ENCODE assay signal across 20 mouse cellular contexts in genomic region chr9:29960236-29960635, GRCm38 (mm10). TPM values are rescaled to one million over a fixed set of nuclear protein-coding genes. Genes with fewer than 3 reads are reported as not detected.
DNase-seq lines count a peak whose midpoint lies in the region; ATAC-seq and TF ChIP-seq lines count a peak whose summit lies in the region.
"Had no signal": no experiment of that assay in that cellular context is flagged by ENCODE, and none has a peak within 500 bp of the region (broad histone marks: within the 10 kb centered on the region; RNA-seq: fewer than 3 reads in every experiment).

No protein-coding gene starts in this region.

- 25% methylated on average over 3 of the region's 3 CpGs for WGBS in hindbrain, embryonic 13.5 days
- WGBS in hindbrain, embryonic 10.5 days, result 39% methylated on average over 3 of the region's 3 CpGs
- WGBS in forebrain, embryonic 13.5 days, result 22% methylated on average over 3 of the region's 3 CpGs
- 31% methylated on average over 3 of the region's 3 CpGs for WGBS in hindbrain, postnatal 0 days
- 21% methylated on average over 3 of the region's 3 CpGs for WGBS in neural tube, embryonic 14.5 days

- H3K27ac ChIP-seq in hindbrain, embryonic 13.5 days, result peak overlapping the region; percentile 35; the same call in 1 of the 2 replicates
- no peak overlapping the region for H3K27ac ChIP-seq in hindbrain, embryonic 10.5 days
- H3K27ac ChIP-seq in forebrain, embryonic 13.5 days, result 0 out of 2 replicates have a peak overlapping the region, but pooled peaks have one; percentile 3
- no peak overlapping the region for H3K27ac ChIP-seq in hindbrain, postnatal 0 days
- H3K27ac ChIP-seq in neural tube, embryonic 14.5 days (ENCODE audit: low read depth, low read length), result peak overlapping the region; percentile 16; the same call in 1 of the 2 replicates
- H3K27ac ChIP-seq: embryonic facial prominence, embryonic 13.5 days; gastrocnemius, adult 2 months; liver, embryonic 15.5 days had no signal

- no peak for DNase-seq in hindbrain, embryonic 10.5 days (ENCODE audit: low spot score)
- DNase-seq in hindbrain, postnatal 0 days (ENCODE audit: low spot score), result peak; percentile 30
- DNase-seq in ovary, postnatal 14 days (ENCODE audit: low spot score), result no peak
- no peak for DNase-seq in cerebellum, adult 11 months
- DNase-seq: adrenal gland, postnatal 10 days; cerebellum, adult 2 months; gastrocnemius, adult 2 months; heart, postnatal 4 days; kidney, postnatal 10 days; layer of hippocampus, adult 9-11 months; lung, postnatal 10 days; thymus, postnatal 25 days had no signal

- no peak for ATAC-seq in hindbrain, embryonic 13.5 days (ENCODE audit: low FRiP score)
- no peak for ATAC-seq in forebrain, embryonic 13.5 days
- ATAC-seq in hindbrain, postnatal 0 days, result no peak
- no peak for ATAC-seq in neural tube, embryonic 14.5 days (ENCODE audit: low read depth)
- ATAC-seq: intestine, postnatal 0 days had no signal

- TF ChIP-seq CTCF in hindbrain, postnatal 0 days (IDR thresholded peaks at IDR 0.05; ENCODE audit: low read depth), result no peak

- peaks cover 9% of the 10 kb centered on the region; the same call in 1 of the 2 replicates for H3K27me3 ChIP-seq in hindbrain, embryonic 13.5 days
- H3K27me3 ChIP-seq in hindbrain, embryonic 10.5 days (ENCODE audit: insufficient read depth, poor library complexity, severe bottlenecking), result peaks cover 34% of the 10 kb centered on the region
- H3K27me3 ChIP-seq in forebrain, embryonic 13.5 days, result peaks cover 9% of the 10 kb centered on the region; the same call in 1 of the 2 replicates
- H3K27me3 ChIP-seq in hindbrain, postnatal 0 days (ENCODE audit: insufficient read depth, low read length), result no peaks in the 10 kb centered on the region
- H3K27me3 ChIP-seq in neural tube, embryonic 14.5 days (ENCODE audit: control insufficient read depth, insufficient read depth, low read length), result no peaks in the 10 kb centered on the region

- H3K36me3 ChIP-seq in hindbrain, embryonic 13.5 days, result no peaks in the 10 kb centered on the region
- H3K36me3 ChIP-seq in hindbrain, embryonic 10.5 days, result no peaks in the 10 kb centered on the region
- no peaks in the 10 kb centered on the region for H3K36me3 ChIP-seq in forebrain, embryonic 13.5 days (ENCODE audit: poor library complexity, severe bottlenecking)
- no peaks in the 10 kb centered on the region for H3K36me3 ChIP-seq in hindbrain, postnatal 0 days (ENCODE audit: insufficient read depth, low read length)
- H3K36me3 ChIP-seq in neural tube, embryonic 14.5 days (ENCODE audit: control insufficient read depth, insufficient read depth, low read length), result no peaks in the 10 kb centered on the region
- H3K36me3 ChIP-seq: embryonic facial prominence, embryonic 13.5 days; liver, embryonic 15.5 days had no signal

- peaks cover 47% of the 10 kb centered on the region for H3K4me1 ChIP-seq in hindbrain, embryonic 13.5 days (replicated peaks)
- peaks cover 24% of the 10 kb centered on the region for H3K4me1 ChIP-seq in hindbrain, embryonic 10.5 days (replicated peaks)
- peaks cover 28% of the 10 kb centered on the region for H3K4me1 ChIP-seq in forebrain, embryonic 13.5 days
- peaks cover 25% of the 10 kb centered on the region for H3K4me1 ChIP-seq in hindbrain, postnatal 0 days (ENCODE audit: insufficient read depth, low read length)
- peaks cover 24% of the 10 kb centered on the region; the same call in 1 of the 2 replicates for H3K4me1 ChIP-seq in neural tube, embryonic 14.5 days (ENCODE audit: control insufficient read depth, insufficient read depth, low read length)
- H3K4me1 ChIP-seq: liver, embryonic 15.5 days; megakaryocyte, embryonic 14.5 days had no signal

- peak overlapping the region; percentile 79 for H3K4me2 ChIP-seq in hindbrain, embryonic 13.5 days
- peak overlapping the region; percentile 75 for H3K4me2 ChIP-seq in forebrain, embryonic 13.5 days
- peak overlapping the region; percentile 62 for H3K4me2 ChIP-seq in hindbrain, postnatal 0 days (ENCODE audit: low read depth, low read length)
- H3K4me2 ChIP-seq in neural tube, embryonic 14.5 days (ENCODE audit: low read depth, low read length), result peak overlapping the region; percentile 79
- H3K4me2 ChIP-seq: embryonic facial prominence, embryonic 13.5 days; liver, embryonic 15.5 days had no signal

- no peaks in the 10 kb centered on the region for H3K9me3 ChIP-seq in hindbrain, embryonic 13.5 days
- no peaks in the 10 kb centered on the region for H3K9me3 ChIP-seq in hindbrain, embryonic 10.5 days
- no peaks in the 10 kb centered on the region for H3K9me3 ChIP-seq in forebrain, embryonic 13.5 days (replicated peaks)
- no peaks in the 10 kb centered on the region for H3K9me3 ChIP-seq in hindbrain, postnatal 0 days (ENCODE audit: low read length)
- H3K9me3 ChIP-seq in neural tube, embryonic 14.5 days (ENCODE audit: control insufficient read depth, low read length), result no peaks in the 10 kb centered on the region
- H3K9me3 ChIP-seq: embryonic facial prominence, embryonic 13.5 days; liver, embryonic 15.5 days had no signal

- H3K9ac ChIP-seq in hindbrain, embryonic 13.5 days, result peak overlapping the region; percentile 43; the same call in 1 of the 2 replicates
- no peak overlapping the region for H3K9ac ChIP-seq in forebrain, embryonic 13.5 days
- H3K9ac ChIP-seq in hindbrain, postnatal 0 days (replicated peaks; ENCODE audit: low read length), result 0 out of 2 replicates have a peak overlapping the region, but pooled peaks have one; percentile 28
- H3K9ac ChIP-seq in neural tube, embryonic 14.5 days (replicated peaks; ENCODE audit: low read depth, low read length), result 0 out of 2 replicates have a peak overlapping the region, but pooled peaks have one; percentile 32
- H3K9ac ChIP-seq: embryonic facial prominence, embryonic 13.5 days; liver, embryonic 15.5 days had no signal

- peak overlapping the region; percentile 50 for H3K4me3 ChIP-seq in hindbrain, embryonic 13.5 days
- no peak overlapping the region for H3K4me3 ChIP-seq in hindbrain, embryonic 10.5 days
- H3K4me3 ChIP-seq in forebrain, embryonic 13.5 days, result no peak overlapping the region
- peak overlapping the region; percentile 56 for H3K4me3 ChIP-seq in hindbrain, postnatal 0 days (ENCODE audit: low read length)
- peak overlapping the region; percentile 44; the same call in 1 of the 2 replicates for H3K4me3 ChIP-seq in neural tube, embryonic 14.5 days (ENCODE audit: low read depth, low read length)
- H3K4me3 ChIP-seq: embryonic facial prominence, embryonic 13.5 days; gastrocnemius, adult 2 months; liver, embryonic 15.5 days; megakaryocyte, embryonic 14.5 days had no signal

RNA-seq across cellular contexts. Expression of gene Ntm, which starts 2.7 kb away (rescaled TPM):
- 156 and 167 TPM in 2 replicates for polyA plus RNA-seq in hindbrain, embryonic 13.5 days (2015; fragmentation: Nextera tagmentation; extraction: Ambion mirVana)
- polyA plus RNA-seq in hindbrain, embryonic 10.5 days (2016; fragmentation: Nextera tagmentation; extraction: Ambion mirVana), result 10.8 and 12.1 TPM in 2 replicates
- polyA plus RNA-seq in forebrain, embryonic 13.5 days (2015; fragmentation: Nextera tagmentation; extraction: Ambion mirVana), result 61.4 and 65.7 TPM in 2 replicates
- 191 and 208 TPM in 2 replicates for total RNA-seq in hindbrain, postnatal 0 days (2014; rRNA removed)
- polyA plus RNA-seq in hindbrain, postnatal 0 days (2015; fragmentation: Nextera tagmentation; extraction: Ambion mirVana), result 268 and 269 TPM in 2 replicates
- polyA plus RNA-seq in neural tube, embryonic 14.5 days (2014; fragmentation: Nextera tagmentation; extraction: Ambion mirVana), result 232 and 237 TPM in 2 replicates
- total RNA-seq: granulocyte monocyte progenitor cell, adult 5-6 weeks had no signal

Comparison
In these comparisons a context has a peak if more than half of its experiments do, and no peak if none do; other contexts are left out.
1. H3K27ac ChIP-seq: peak in hindbrain, embryonic 13.5 days (single experiment), forebrain, embryonic 13.5 days (single experiment) and neural tube, embryonic 14.5 days (single experiment); none in hindbrain, embryonic 10.5 days (single experiment) and hindbrain, postnatal 0 days (single experiment).
2. H3K4me3 ChIP-seq: peak in hindbrain, embryonic 13.5 days (single experiment), hindbrain, postnatal 0 days (single experiment) and neural tube, embryonic 14.5 days (single experiment); none in hindbrain, embryonic 10.5 days (single experiment) and forebrain, embryonic 13.5 days (single experiment).
3. Peak in every context shown above with its lines, with median percentiles within 50 percentile points of each other: H3K4me2 ChIP-seq.